Mouse (Mus musculus) small intestine, adult 2 months (tissue): ENCODE data around the gene Thbs4. TPM values are rescaled to one million over a fixed set of nuclear protein-coding genes. Genes with fewer than 3 reads are reported as not detected.

Experiments used
- H3K27ac ChIP-seq: fragments of 200-500 bp; 2 replicates; pipeline ENCODE4 v1.5.1; 2012; ENCODE audit warnings: low read depth, low read length, control low read depth, inconsistent platforms; ENCODE audit not compliant: insufficient read depth
- H3K27me3 ChIP-seq: fragments of 200-500 bp; 2 replicates; pipeline ENCODE4 v1.6.1; 2012; ENCODE audit warnings: mild to moderate bottlenecking, moderate library complexity, low read length, inconsistent platforms; ENCODE audit not compliant: control insufficient read depth, insufficient read depth
- H3K36me3 ChIP-seq: fragments of 200-500 bp; 2 replicates; pipeline ENCODE4 v1.6.1; 2012; ENCODE audit warnings: mild to moderate bottlenecking, low read length, control low read depth, inconsistent platforms; ENCODE audit not compliant: control insufficient read depth, insufficient read depth
- H3K4me1 ChIP-seq: fragments of 200-500 bp; 2 replicates; pipeline ENCODE4 v1.6.1; 2012; ENCODE audit warnings: low read length, inconsistent platforms, mixed read lengths; ENCODE audit not compliant: control insufficient read depth, insufficient read depth, insufficient read length
- H3K4me3 ChIP-seq: fragments of 200-500 bp; 2 replicates; pipeline ENCODE4 v1.5.1; 2012; ENCODE audit warnings: low read depth, mild to moderate bottlenecking, control low read depth, inconsistent platforms, low read length, moderate library complexity
- CTCF ChIP-seq: fragments of 200-500 bp; IDR thresholded peaks from 2 replicates; pipeline ENCODE4 v1.5.1; 2012; ENCODE audit warnings: low read depth, mild to moderate bottlenecking, control low read depth, inconsistent platforms, low read length, moderate library complexity, mixed read lengths; ENCODE audit not compliant: insufficient replicate concordance, insufficient read length; ENCODE audit errors: extremely low read depth
- POLR2A ChIP-seq: fragments of 200-500 bp; IDR thresholded peaks from 2 replicates; pipeline ENCODE4 v1.6.1; 2012; ENCODE audit warnings: low read depth, mild to moderate bottlenecking, control low read depth, inconsistent platforms, low read length, moderate library complexity
- WGBS: fragments of 180-500 bp; shearing (Covaris S2); methylation state at CpG from one replicate; pipeline ENCODE4 v1.1.7; 2018; 5-methylcytosine and 5-hydroxymethylcytosine counted together
- polyA plus RNA-seq: library from polyadenylated mRNA; depleted of rRNA; stranded (reverse); fragments of >200 nt; gene quantifications from 2 replicates; pipeline ENCODE4 v1.2.3, GENCODE M21; 2012

Gene Thbs4
- polyA plus RNA-seq, 1 experiment = 2.2 TPM

DNA sequence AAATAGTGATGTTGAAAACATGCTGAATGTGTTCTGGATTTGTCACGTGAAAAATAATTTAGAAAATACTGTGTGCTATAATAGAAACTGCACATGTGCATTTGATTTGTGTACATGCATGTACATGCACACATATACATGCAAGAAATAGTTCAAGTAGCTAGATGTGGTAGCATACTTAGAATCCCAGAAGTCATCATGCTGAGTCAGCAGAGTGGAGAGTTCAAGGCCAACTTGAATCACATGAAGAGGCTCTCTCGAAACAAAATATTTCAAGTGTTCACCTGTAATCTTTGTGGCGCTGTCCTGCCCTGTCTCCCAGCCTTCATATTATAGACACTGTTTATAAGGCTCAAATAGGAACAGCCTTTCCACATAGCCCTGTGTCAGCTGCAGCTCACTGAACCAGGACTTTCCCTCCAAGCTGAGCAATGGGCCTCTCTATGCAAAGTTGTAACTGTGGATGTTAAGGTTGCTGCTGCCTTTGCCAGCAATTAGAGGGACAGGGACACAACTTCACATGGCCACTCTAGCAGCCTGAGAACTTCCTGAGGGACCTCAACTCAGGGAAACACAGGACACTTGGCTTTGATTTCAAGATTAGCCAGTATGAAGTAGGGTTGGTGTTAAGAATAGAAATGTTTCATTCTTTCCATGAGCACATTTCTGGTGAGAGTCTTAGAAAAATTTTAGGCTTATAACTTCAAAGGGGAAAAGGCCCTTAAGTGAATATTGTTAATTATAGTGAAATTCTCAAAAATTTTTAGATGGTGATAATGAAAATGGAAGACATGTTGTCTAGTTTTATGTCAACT, 76.6 kb downstream of the Thbs4 start:
- TF ChIP-seq CTCF (no peak), POLR2A (no peak)
- WGBS = 90% methylated on average over 3 of the region's 3 CpGs

DNA sequence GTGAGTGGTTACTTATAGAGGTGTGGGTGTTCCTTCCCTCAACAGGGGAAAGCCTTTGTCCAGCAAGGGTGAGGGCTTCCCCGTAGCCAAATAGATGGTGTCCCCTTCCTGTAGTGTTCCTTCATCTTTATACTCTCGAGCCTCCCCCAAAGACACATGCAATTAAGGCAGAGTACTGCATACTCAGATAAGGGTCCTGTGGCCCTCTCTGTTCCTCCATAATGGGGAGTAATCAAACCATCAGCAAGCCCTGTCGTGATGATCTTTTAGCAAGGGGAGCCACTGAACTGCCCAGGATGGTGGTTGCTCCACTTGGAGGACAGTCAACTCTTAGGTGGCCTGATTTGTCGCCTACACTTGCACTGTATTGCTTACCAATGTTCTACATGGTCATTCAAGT, 82.0 kb downstream of the Thbs4 start:
- WGBS = 85% methylated on average over 4 of the region's 4 CpGs
- TF ChIP-seq CTCF (no peak), POLR2A (no peak)
- H3K36me3 ChIP-seq = peaks cover 11% of the 10 kb centered on the region

More for the DNA sequence above, 76.6 kb downstream of the Thbs4 start:
- H3K27me3 ChIP-seq = no peaks in the 10 kb centered on the region
- H3K27ac ChIP-seq = no peak overlapping the region
- H3K4me1 ChIP-seq = no peaks in the 10 kb centered on the region
- H3K36me3 ChIP-seq = no peaks in the 10 kb centered on the region
- no peak overlapping the region for H3K4me3 ChIP-seq

GRCm38 (mm10) chr13:92711821-92712220, 82.8 kb downstream of the Thbs4 start:
- WGBS = 96% methylated on average over 1 of the region's 1 CpGs
- peaks cover 12% of the 10 kb centered on the region for H3K36me3 ChIP-seq
- no peaks in the 10 kb centered on the region; the same call in 1 of the 2 replicates for H3K4me1 ChIP-seq
- no peak for TF ChIP-seq CTCF
- no peak for TF ChIP-seq POLR2A
- H3K27ac ChIP-seq = no peak overlapping the region
- H3K27me3 ChIP-seq = no peaks in the 10 kb centered on the region
- H3K4me3 ChIP-seq = no peak overlapping the region

More for the DNA sequence above, 82.0 kb downstream of the Thbs4 start:
- H3K27ac ChIP-seq = no peak overlapping the region
- H3K27me3 ChIP-seq = no peaks in the 10 kb centered on the region
- H3K4me1 ChIP-seq = no peaks in the 10 kb centered on the region; the same call in 1 of the 2 replicates
- no peak overlapping the region for H3K4me3 ChIP-seq

DNA sequence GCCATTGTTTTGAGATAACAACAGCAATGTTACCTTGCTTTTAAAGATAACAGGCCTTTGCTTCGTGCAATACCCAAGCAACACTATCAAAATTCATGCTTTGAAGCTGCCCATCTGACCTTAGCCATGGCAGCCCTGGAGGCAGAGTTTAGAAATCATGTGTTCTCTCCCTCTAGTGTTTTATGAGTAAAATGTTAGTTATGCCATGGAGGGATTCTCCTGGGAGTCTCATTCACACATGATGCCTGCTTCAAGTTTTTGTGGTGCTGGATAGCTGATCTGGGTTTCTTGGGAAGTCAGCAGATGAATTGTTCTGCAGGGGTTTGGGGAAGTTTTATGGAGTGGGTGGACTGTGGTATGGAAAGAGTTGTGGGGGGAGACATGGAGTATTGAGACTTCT, 84.3 kb downstream of the Thbs4 start:
- 53% methylated on average over 1 of the region's 1 CpGs for WGBS
- no peak for TF ChIP-seq CTCF
- no peak for TF ChIP-seq POLR2A
- Histone ChIP-seq H3K4me1 (no peaks in the 10 kb centered on the region; the same call in 1 of the 2 replicates), H3K27ac (no peak overlapping the region), H3K4me3 (no peak overlapping the region), H3K27me3 (no peaks in the 10 kb centered on the region), H3K36me3 (peaks cover 17% of the 10 kb centered on the region)

DNA sequence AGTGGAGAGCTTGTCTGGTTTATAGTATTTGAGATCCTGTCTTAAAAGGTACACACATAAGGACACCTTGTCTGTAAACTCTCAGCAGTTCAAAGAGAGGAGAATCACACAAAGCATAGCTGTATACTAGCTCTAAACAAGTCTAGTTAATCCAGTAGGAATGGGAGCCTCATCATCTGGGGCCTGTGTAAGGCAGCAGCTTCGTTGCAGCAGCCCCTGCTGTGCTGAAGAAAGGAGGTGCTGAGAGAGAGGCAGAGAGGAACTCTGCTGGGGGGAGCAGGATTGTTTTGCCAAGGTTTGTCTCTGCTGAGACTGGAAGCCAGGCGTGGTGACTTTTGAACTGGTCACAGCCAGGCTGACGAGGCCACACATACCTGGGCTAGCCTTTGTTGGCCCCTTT, 85.1 kb downstream of the Thbs4 start:
- no peak for TF ChIP-seq CTCF
- TF ChIP-seq POLR2A = no peak
- no peak overlapping the region for H3K27ac ChIP-seq
- 80% methylated on average over 3 of the region's 3 CpGs for WGBS
- H3K36me3 ChIP-seq = peaks cover 17% of the 10 kb centered on the region
- H3K4me1 ChIP-seq = no peaks in the 10 kb centered on the region; the same call in 1 of the 2 replicates
- H3K4me3 ChIP-seq = no peak overlapping the region
- no peaks in the 10 kb centered on the region for H3K27me3 ChIP-seq

- WGBS = 95% methylated on average over 1 of the region's 1 CpGs
- no peak for TF ChIP-seq POLR2A
- no peak for TF ChIP-seq CTCF
- no peak overlapping the region for H3K27ac ChIP-seq
- no peak overlapping the region for H3K4me3 ChIP-seq
- H3K4me1 ChIP-seq = no peaks in the 10 kb centered on the region; the same call in 1 of the 2 replicates
- peaks cover 17% of the 10 kb centered on the region for H3K36me3 ChIP-seq
- no peaks in the 10 kb centered on the region for H3K27me3 ChIP-seq
These were observed 86.2 kb downstream of the Thbs4 start for GRCm38 (mm10) chr13:92708466-92708865.

DNA sequence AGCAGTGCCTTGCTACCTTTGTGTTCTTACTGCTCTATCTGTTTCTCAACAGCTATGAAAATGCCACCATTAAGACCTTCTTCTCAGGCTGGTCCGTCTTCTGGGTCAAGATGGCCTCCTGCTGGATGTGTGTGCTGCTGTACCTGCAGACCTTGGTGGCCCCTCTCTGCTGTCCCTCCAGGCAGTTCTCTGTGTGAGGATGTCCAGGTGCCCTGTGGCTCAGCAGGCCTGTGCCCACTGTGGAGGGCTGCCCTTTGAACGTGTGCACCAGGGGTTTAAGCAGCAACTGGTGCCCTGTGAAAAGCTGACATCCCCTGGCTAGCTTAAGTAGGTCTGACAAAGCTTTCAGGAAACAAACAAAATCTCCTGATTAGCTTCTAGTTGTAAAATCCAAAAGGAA, 86.7 kb downstream of the Thbs4 start:
- H3K4me3 ChIP-seq = no peak overlapping the region
- no peak for TF ChIP-seq POLR2A
- TF ChIP-seq CTCF = no peak
- H3K4me1 ChIP-seq = no peaks in the 10 kb centered on the region; the same call in 1 of the 2 replicates
- no peak overlapping the region for H3K27ac ChIP-seq
- 81% methylated on average over 2 of the region's 2 CpGs for WGBS
- peaks cover 17% of the 10 kb centered on the region for H3K36me3 ChIP-seq
- no peaks in the 10 kb centered on the region for H3K27me3 ChIP-seq
